18 mouse cellular contexts compared by ENCODE assay signal in the genomic region with DNA sequence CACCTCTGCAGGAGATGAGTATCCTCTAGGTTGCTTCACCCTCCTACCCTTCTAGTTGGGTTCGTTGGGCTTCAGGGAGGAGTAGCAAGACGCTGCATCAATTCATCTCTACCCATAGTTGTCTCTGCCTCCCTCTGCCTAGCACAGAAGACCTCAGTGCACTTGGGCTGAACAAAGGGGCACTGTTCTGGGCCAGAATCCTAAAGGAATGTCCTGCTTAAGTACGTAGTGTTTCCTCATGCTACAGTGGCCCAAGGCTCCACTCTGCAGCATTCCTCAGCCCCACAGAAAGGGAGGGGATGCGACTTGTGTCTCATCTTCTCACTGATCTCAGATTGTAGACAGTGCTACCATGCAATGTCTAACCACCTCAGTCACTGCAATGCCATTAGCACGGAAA. TPM values are rescaled to one million over a fixed set of nuclear protein-coding genes. Genes with fewer than 3 reads are reported as not detected.
A peak's percentile ranks its signal among the peaks of the same experiment; 100 is the strongest.
DNase-seq lines count a peak whose midpoint lies in the region; ATAC-seq and TF ChIP-seq lines count a peak whose summit lies in the region.
"Had no signal": no experiment of that assay in that cellular context is flagged by ENCODE, and none has a peak within 500 bp of the region (broad histone marks: within the 10 kb centered on the region; RNA-seq: fewer than 3 reads in every experiment).

No protein-coding gene starts in this region.

- no peak overlapping the region for H3K4me3 ChIP-seq in cerebellum, adult 2 months (replicated peaks; ENCODE audit: insufficient read depth, low read depth, low read length)
- H3K4me3 ChIP-seq in left cerebral cortex, adult 2 months: no peak overlapping the region
- no peak overlapping the region for H3K4me3 ChIP-seq in cortical plate, adult 2 months (ENCODE audit: insufficient read depth, low read length)
- H3K4me3 ChIP-seq in limb, embryonic 15.5 days: no peak overlapping the region
- H3K4me3 ChIP-seq: erythroblast, embryonic 14.5 days; forebrain, embryonic 13.5 days; heart, embryonic 10.5 days had no signal

- H3K9ac ChIP-seq in limb, embryonic 15.5 days: no peak overlapping the region
- H3K9ac ChIP-seq: forebrain, embryonic 13.5 days had no signal

- no peak for DNase-seq in cerebellum, adult 2 months
- DNase-seq in cerebellum, postnatal 14 days: no peak
- no peak for DNase-seq in left cerebral cortex, adult 2 months (ENCODE audit: extremely low spot score in 1 of 2, low spot score in 2 of 2)
- no peak for DNase-seq in left cerebral cortex, postnatal 25 days (ENCODE audit: low spot score in 2 of 2)
- no peak for DNase-seq in spleen, postnatal 10 days (ENCODE audit: low spot score in 2 of 2)
- DNase-seq: cerebellum, adult 8-10 months; heart, postnatal 10 days; kidney, adult 18-20 months; liver had no signal

- H3K9me3 ChIP-seq in limb, embryonic 15.5 days: no peaks in the 10 kb centered on the region
- H3K9me3 ChIP-seq: forebrain, embryonic 13.5 days; heart, embryonic 10.5 days had no signal

- H3K36me3 ChIP-seq in limb, embryonic 15.5 days: no peaks in the 10 kb centered on the region
- H3K36me3 ChIP-seq: G1E; heart, embryonic 10.5 days had no signal

- no peak overlapping the region for H3K4me2 ChIP-seq in limb, embryonic 15.5 days
- H3K4me2 ChIP-seq: forebrain, embryonic 13.5 days; midbrain, embryonic 11.5 days had no signal

- TF ChIP-seq CTCF in cerebellum, adult 2 months (IDR thresholded peaks at IDR 0.05; ENCODE audit: borderline replicate concordance, insufficient read depth, low read depth, low read length): no peak
- TF ChIP-seq CTCF in left cerebral cortex, adult 2 months (IDR thresholded peaks at IDR 0.05): no peak
- no peak for TF ChIP-seq CTCF in cortical plate, adult 2 months (IDR thresholded peaks at IDR 0.05; ENCODE audit: extremely low read depth, insufficient read depth, low read length)

- peak overlapping the region; percentile 62; the same call in 1 of the 2 replicates for H3K27ac ChIP-seq in cerebellum, adult 2 months (ENCODE audit: insufficient read depth, low read length)
- peak overlapping the region; percentile 54 for H3K27ac ChIP-seq in left cerebral cortex, adult 2 months
- H3K27ac ChIP-seq in cortical plate, adult 2 months (ENCODE audit: insufficient read depth, low read length): peak overlapping the region; percentile 90
- 0 out of 2 replicates have a peak overlapping the region, but pooled peaks have one; percentile 11 for H3K27ac ChIP-seq in limb, embryonic 15.5 days
- H3K27ac ChIP-seq: forebrain, embryonic 13.5 days; heart, embryonic 10.5 days; macrophage had no signal

- no peak for TF ChIP-seq POLR2A in cerebellum, adult 2 months (IDR thresholded peaks at IDR 0.05; ENCODE audit: borderline replicate concordance, insufficient read depth, low read length)
- TF ChIP-seq POLR2A in cortical plate, adult 2 months (IDR thresholded peaks at IDR 0.05; ENCODE audit: extremely low read depth, insufficient read depth, low read length): no peak

- ATAC-seq in limb, embryonic 15.5 days (ENCODE audit: insufficient number of reproducible peaks, low FRiP score, low TSS enrichment, low read depth): no peak
- no peak for ATAC-seq in CD4-positive, CD25-positive, alpha-beta regulatory T cell, adult 4 months
- ATAC-seq: forebrain, embryonic 13.5 days had no signal

- H3K4me1 ChIP-seq in cerebellum, adult 2 months (ENCODE audit: control insufficient read depth, insufficient read depth, low read length): no peaks in the 10 kb centered on the region
- H3K4me1 ChIP-seq in cortical plate, adult 2 months (ENCODE audit: control insufficient read depth, insufficient read depth, low read length): peaks cover 6% of the 10 kb centered on the region
- H3K4me1 ChIP-seq in limb, embryonic 15.5 days: peaks cover 38% of the 10 kb centered on the region
- H3K4me1 ChIP-seq: heart, embryonic 10.5 days had no signal

- WGBS in cerebellum, adult 2 months: 80% methylated on average over 5 of the region's 5 CpGs
- WGBS in limb, embryonic 15.5 days: 56% methylated on average over 5 of the region's 5 CpGs

- H3K27me3 ChIP-seq in cerebellum, adult 2 months (ENCODE audit: control insufficient read depth, insufficient read depth, low read length): no peaks in the 10 kb centered on the region; the same call in 1 of the 2 replicates
- H3K27me3 ChIP-seq in limb, embryonic 15.5 days: no peaks in the 10 kb centered on the region

- intact Hi-C loops in left cerebral cortex, adult 2 months (cut with DNase I): no loop called here
- intact Hi-C loops in left cerebral cortex, postnatal 25 days (cut with DNase I): no loop called here

RNA-seq across cellular contexts. Expression of a gene that starts 6.2 kb away (rescaled TPM):
- polyA plus RNA-seq in cerebellum, adult 2 months (2012; rRNA removed): 22.3 and 23.9 TPM in 2 replicates
- 10 to 100 TPM; 61.4 to 63.8 TPM for total RNA-seq in left cerebral cortex, adult 2 months (2021)
- 10 to 100 TPM; 50.7 to 62.5 TPM for total RNA-seq in left cerebral cortex, postnatal 25 days (2021)
- 42.8 and 44.8 TPM in 2 replicates for polyA plus RNA-seq in cortical plate, adult 2 months (2012; rRNA removed)
- 121 and 130 TPM in 2 replicates for polyA plus RNA-seq in limb, embryonic 15.5 days (2015; fragmentation: Nextera tagmentation; extraction: Ambion mirVana)
- polyA plus RNA-seq in CD4-positive, CD25-positive, alpha-beta regulatory T cell, adult 4 months (2017; shearing (Covaris generic)): 100 to 1,000 TPM; 171 to 233 TPM

Comparison
In these comparisons a context has a peak if more than half of its experiments do, and no peak if none do; other contexts are left out.
1. H3K27ac ChIP-seq: peak in every context shown above with its lines; median percentile 90 in cortical plate, adult 2 months; 62 in cerebellum, adult 2 months; 54 in left cerebral cortex, adult 2 months; 11 in limb, embryonic 15.5 days.